Mouse (Mus musculus) midbrain, postnatal 0 days (tissue): ENCODE measurements around the gene Gm21904. TPM values are rescaled to one million over a fixed set of nuclear protein-coding genes. Genes with fewer than 3 reads are reported as not detected.
"Not testable (repeated sequence)": the region's sequence is repeated elsewhere in the genome, so short reads cannot be mapped to it uniquely, and the experiment has no call there.

Source experiments
- ATAC-seq: fragments of 200-750 bp; cut with Nextera tagmentation; 2 replicates; pipeline ENCODE4 v1.8.0; 2017; ENCODE audit warnings: moderate number of reproducible peaks, mild to moderate bottlenecking, moderate TSS enrichment, moderate library complexity; ENCODE audit not compliant: low FRiP score
- DNase-seq: peaks from one replicate; pipeline ENCODE4 v3.0.0-alpha.2; 2015; ENCODE audit warnings: low spot score
- H3K27ac ChIP-seq: fragments of 300-500 bp; sonication (generic); 2 replicates; pipeline ENCODE4 v1.5.1; 2014; ENCODE audit warnings: low read depth, mild to moderate bottlenecking, low read length, mixed read lengths
- H3K27me3 ChIP-seq: fragments of 300-500 bp; sonication (generic); 2 replicates; pipeline ENCODE4 v1.6.1; 2014; ENCODE audit warnings: low read length, control low read depth, mixed read lengths; ENCODE audit not compliant: insufficient read depth
- H3K36me3 ChIP-seq: fragments of 300-500 bp; sonication (generic); 2 replicates; pipeline ENCODE4 v1.6.1; 2014; ENCODE audit warnings: low read length, control low read depth, mixed read lengths; ENCODE audit not compliant: insufficient read depth
- H3K4me1 ChIP-seq: fragments of 300-500 bp; sonication (generic); 2 replicates; pipeline ENCODE4 v1.6.1; 2014; ENCODE audit warnings: mild to moderate bottlenecking, control low read depth, antibody characterized with exemption, low read length, mixed read lengths; ENCODE audit not compliant: insufficient read depth
- H3K4me2 ChIP-seq: fragments of 300-500 bp; sonication (generic); 2 replicates; pipeline ENCODE4 v1.6.1; 2014; ENCODE audit warnings: low read depth, mild to moderate bottlenecking, low read length, mixed read lengths; ENCODE audit not compliant: poor library complexity, severe bottlenecking
- H3K4me3 ChIP-seq: fragments of 300-500 bp; sonication (generic); 2 replicates; pipeline ENCODE4 v1.5.1; 2014; ENCODE audit warnings: low read depth, mild to moderate bottlenecking, low read length, moderate library complexity
- H3K9ac ChIP-seq: fragments of 300-500 bp; sonication (generic); replicated peaks from 2 replicates; pipeline ENCODE4 v1.6.1; 2014; ENCODE audit warnings: mild to moderate bottlenecking, low read length, moderate library complexity, mixed read lengths; ENCODE audit not compliant: poor library complexity, severe bottlenecking
- H3K9me3 ChIP-seq: fragments of 300-500 bp; sonication (generic); 2 replicates; pipeline ENCODE4 v1.6.1; 2016; ENCODE audit warnings: low read length, control low read depth
- WGBS: fragments of 180-500 bp; shearing (Covaris S2); extraction: QIAGEN DNeasy Blood & Tissue Kit; methylation state at CpG from one replicate; pipeline ENCODE4 v1.1.7; 2014; 5-methylcytosine and 5-hydroxymethylcytosine counted together
- polyA plus RNA-seq: library from polyadenylated mRNA; unstranded; fragments of >200 nt; fragmentation: Nextera tagmentation; extraction: Ambion mirVana; gene quantifications from 2 replicates; pipeline ENCODE4 v1.2.1, GENCODE M21; 2015
- total RNA-seq: library from RNA; depleted of rRNA; stranded (reverse); fragments of >200 nt; gene quantifications from 2 replicates; pipeline ENCODE4 v1.2.3, GENCODE M21; 2014; rRNA removed

Gm21904 gene
- not detected in 2 replicates for total RNA-seq
- not detected in 2 replicates for polyA plus RNA-seq

GRCm38 (mm10) chrY:17846166-17846565 is at the start of gene Gm21904:
Gene Gm21904, minus strand, starts transcription at chrY:17846266.
- H3K4me3 ChIP-seq, ATAC-seq, DNase-seq, H3K27ac ChIP-seq, H3K4me1 ChIP-seq, H3K36me3 ChIP-seq, H3K9ac ChIP-seq, H3K9me3 ChIP-seq, H3K27me3 ChIP-seq, H3K4me2 ChIP-seq: not testable (repeated sequence)
- WGBS: no CpG with 5 or more reads among the region's 3 CpGs

DNA sequence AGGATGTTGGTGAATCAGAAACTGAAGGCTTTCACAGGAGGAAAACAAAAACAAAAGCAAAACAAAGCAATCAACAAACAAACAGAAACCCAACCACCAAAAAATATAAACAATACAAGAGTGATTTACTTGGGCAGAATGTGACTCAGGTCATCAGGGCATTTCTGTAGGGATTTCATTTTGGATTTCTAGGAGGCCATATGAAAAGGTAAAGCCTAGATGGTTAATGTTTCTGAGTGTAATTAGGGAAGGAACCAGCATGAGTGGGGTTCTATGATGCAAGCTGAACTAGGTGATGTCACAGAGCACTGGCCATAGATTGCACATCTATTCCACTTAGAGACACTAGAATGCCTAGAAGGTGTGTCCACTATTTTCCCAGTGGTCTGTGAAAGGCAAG is 28.4 kb upstream of the Gm21904 start, which contains the start of the genes Gm20772 and Gm20831:
Gene Gm20772 (plus strand): TSS at position 301 of the 400 bp plus-strand sequence.
Gene Gm20831 (plus strand): TSS at position 301 of the 400 bp plus-strand sequence.
- H3K9ac ChIP-seq, H3K4me3 ChIP-seq, ATAC-seq, H3K27ac ChIP-seq, H3K36me3 ChIP-seq, H3K4me2 ChIP-seq, H3K4me1 ChIP-seq, H3K9me3 ChIP-seq, H3K27me3 ChIP-seq, DNase-seq: not testable (repeated sequence)

Other genes with a start within 250 kb of the Gm21904 start
- gene Gm20772, start 28.5 kb upstream of the Gm21904 start, total RNA-seq: not detected in 2 replicates
- gene Gm20772, start 28.5 kb upstream of the Gm21904 start, polyA plus RNA-seq: not detected in 2 replicates
- not detected in 2 replicates for gene Gm20831, start 28.5 kb upstream of the Gm21904 start, total RNA-seq
- gene Gm20831, start 28.5 kb upstream of the Gm21904 start, polyA plus RNA-seq: not detected in 2 replicates
- gene Srsy, start 91.1 kb upstream of the Gm21904 start, total RNA-seq: not detected in 2 replicates
- not detected in 2 replicates for gene Srsy, start 91.1 kb upstream of the Gm21904 start, polyA plus RNA-seq
- gene Gm21764, start 215.5 kb upstream of the Gm21904 start, total RNA-seq: not detected in 2 replicates
- gene Gm21764, start 215.5 kb upstream of the Gm21904 start, polyA plus RNA-seq: not detected in 2 replicates
- gene Ssty1, start 242.8 kb upstream of the Gm21904 start, total RNA-seq: not detected in 2 replicates
- not detected in 2 replicates for gene Ssty1, start 242.8 kb upstream of the Gm21904 start, polyA plus RNA-seq